Mouse (Mus musculus): ENCODE measurements around the gene Ptpre.

The Ptpre gene

GRCm38 (mm10) chr7:135734379-135734778 lies 197.1 kb downstream of the Ptpre start:
- DNase-seq (ENCODE audit: low spot score) = no peak

- DNase-seq (ENCODE audit: low spot score) = no peak
Observed at GRCm38 (mm10) chr7:135734911-135735646, 197.8 kb downstream of the Ptpre start.

Measured in yolk sac, embryonic 10.5 days (tissue).